Mouse (Mus musculus): ENCODE measurements at regions not wholly inside any gene's neighbourhood (a gene's known extent, or its start where the extent isn't known, plus 50 kb on each side); places are given as distances from the start of the nearest gene placed in this dataset.

GRCm38 (mm10) chr1:119364901-119365300, 57.1 kb downstream of the Inhbb start:
- no peaks in the 10 kb centered on the region for H3K4me1 ChIP-seq (ENCODE audit: control insufficient read depth, insufficient read depth, low read length)
- H3K4me3 ChIP-seq (ENCODE audit: low read length), result no peak overlapping the region
- peaks cover 9% of the 10 kb centered on the region for H3K9me3 ChIP-seq (replicated peaks; ENCODE audit: control insufficient read depth, low read length)
- no peaks in the 10 kb centered on the region for H3K27me3 ChIP-seq (ENCODE audit: control insufficient read depth, insufficient read depth, low read length)
- no peak overlapping the region for H3K9ac ChIP-seq (ENCODE audit: low read length)
- H3K36me3 ChIP-seq (ENCODE audit: control insufficient read depth, insufficient read depth), result no peaks in the 10 kb centered on the region
- H3K27ac ChIP-seq (ENCODE audit: low read length), result no peak overlapping the region
- no peak for ATAC-seq (replicated peaks; ENCODE audit: extremely low read depth, insufficient read depth, low FRiP score)
- H3K4me2 ChIP-seq (ENCODE audit: low read depth, low read length), result no peak overlapping the region

- Histone ChIP-seq H3K9me3 (replicated peaks; ENCODE audit: control insufficient read depth, low read length) (peaks cover 13% of the 10 kb centered on the region), H3K27me3 (ENCODE audit: control insufficient read depth, insufficient read depth, low read length) (no peaks in the 10 kb centered on the region), H3K36me3 (ENCODE audit: control insufficient read depth, insufficient read depth) (no peaks in the 10 kb centered on the region), H3K4me3 (ENCODE audit: low read length) (no peak overlapping the region), H3K9ac (ENCODE audit: low read length) (no peak overlapping the region), H3K4me2 (ENCODE audit: low read depth, low read length) (no peak overlapping the region), H3K27ac (ENCODE audit: low read length) (no peak overlapping the region), H3K4me1 (ENCODE audit: control insufficient read depth, insufficient read depth, low read length) (no peaks in the 10 kb centered on the region)
- no peak for ATAC-seq (replicated peaks; ENCODE audit: extremely low read depth, insufficient read depth, low FRiP score)
- WGBS, result 75% methylated on average over 1 of the region's 1 CpGs
Observed at GRCm38 (mm10) chr1:119358096-119358495, 64.0 kb downstream of the Inhbb start.

DNA sequence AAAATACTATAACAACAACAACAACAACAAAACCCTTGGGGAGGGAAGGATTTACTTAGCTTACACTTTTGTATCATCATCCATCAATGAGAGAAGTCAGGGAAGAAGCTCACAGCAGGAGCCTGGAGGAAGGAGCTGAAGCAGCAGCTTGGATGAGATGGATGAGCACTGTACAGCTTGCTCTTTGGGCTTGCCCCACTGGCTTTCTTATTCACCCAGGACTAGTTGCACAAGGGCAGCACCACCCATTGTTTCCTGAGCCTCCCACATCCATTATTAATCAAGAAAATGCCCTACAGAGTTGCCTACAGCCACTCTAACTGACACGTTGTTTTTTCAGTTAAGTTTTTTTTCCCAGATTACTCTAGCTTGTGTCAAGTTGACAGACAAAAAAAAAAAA, 65.1 kb downstream of the Inhbb start:
- H3K9ac ChIP-seq (ENCODE audit: low read length), result no peak overlapping the region
- H3K36me3 ChIP-seq (ENCODE audit: control insufficient read depth, insufficient read depth), result no peaks in the 10 kb centered on the region
- no peak overlapping the region for H3K27ac ChIP-seq (ENCODE audit: low read length)
- WGBS, result 56% methylated on average over 1 of the region's 1 CpGs
- H3K27me3 ChIP-seq (ENCODE audit: control insufficient read depth, insufficient read depth, low read length), result no peaks in the 10 kb centered on the region
- H3K4me3 ChIP-seq (ENCODE audit: low read length), result no peak overlapping the region
- H3K4me1 ChIP-seq (ENCODE audit: control insufficient read depth, insufficient read depth, low read length), result no peaks in the 10 kb centered on the region
- peaks cover 8% of the 10 kb centered on the region for H3K9me3 ChIP-seq (replicated peaks; ENCODE audit: control insufficient read depth, low read length)
- H3K4me2 ChIP-seq (ENCODE audit: low read depth, low read length), result no peak overlapping the region
- no peak for ATAC-seq (replicated peaks; ENCODE audit: extremely low read depth, insufficient read depth, low FRiP score)

DNA sequence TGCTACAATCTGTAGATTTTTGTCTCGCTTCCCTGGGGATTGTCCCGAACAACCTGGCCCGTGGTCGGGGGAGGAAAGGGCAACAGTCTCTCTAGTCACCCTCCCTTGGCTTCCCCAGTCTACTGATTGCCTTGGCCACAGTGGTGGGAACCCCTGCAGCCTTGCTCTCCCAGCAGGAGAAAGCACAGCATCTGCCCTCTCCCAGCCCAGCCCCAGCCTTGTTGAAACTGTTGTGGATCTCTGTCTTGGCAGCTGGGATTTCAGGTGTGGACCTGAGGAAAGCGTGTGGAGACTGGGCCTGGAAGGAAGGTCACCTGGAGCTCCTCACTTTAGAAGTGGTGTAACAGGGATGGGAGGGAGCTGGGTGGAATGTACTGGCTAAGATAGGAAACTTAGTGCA, 66.6 kb downstream of the Inhbb start:
- no peaks in the 10 kb centered on the region for H3K4me1 ChIP-seq (ENCODE audit: control insufficient read depth, insufficient read depth, low read length)
- no peak overlapping the region for H3K27ac ChIP-seq (ENCODE audit: low read length)
- H3K4me2 ChIP-seq (ENCODE audit: low read depth, low read length), result no peak overlapping the region
- H3K36me3 ChIP-seq (ENCODE audit: control insufficient read depth, insufficient read depth), result no peaks in the 10 kb centered on the region
- ATAC-seq (replicated peaks; ENCODE audit: extremely low read depth, insufficient read depth, low FRiP score), result no peak
- H3K9me3 ChIP-seq (replicated peaks; ENCODE audit: control insufficient read depth, low read length), result peaks cover 4% of the 10 kb centered on the region
- WGBS, result 72% methylated on average over 5 of the region's 5 CpGs
- H3K4me3 ChIP-seq (ENCODE audit: low read length), result no peak overlapping the region
- H3K27me3 ChIP-seq (ENCODE audit: control insufficient read depth, insufficient read depth, low read length), result no peaks in the 10 kb centered on the region
- no peak overlapping the region for H3K9ac ChIP-seq (ENCODE audit: low read length)

- 88% methylated on average over 8 of the region's 8 CpGs for WGBS
- Histone ChIP-seq H3K27me3 (ENCODE audit: control insufficient read depth, insufficient read depth, low read length) (no peaks in the 10 kb centered on the region), H3K4me2 (ENCODE audit: low read depth, low read length) (no peak overlapping the region), H3K4me3 (ENCODE audit: low read length) (no peak overlapping the region), H3K27ac (ENCODE audit: low read length) (no peak overlapping the region), H3K4me1 (ENCODE audit: control insufficient read depth, insufficient read depth, low read length) (no peaks in the 10 kb centered on the region), H3K9me3 (replicated peaks; ENCODE audit: control insufficient read depth, low read length) (no peaks in the 10 kb centered on the region; the same call in 1 of the 2 replicates), H3K36me3 (ENCODE audit: control insufficient read depth, insufficient read depth) (no peaks in the 10 kb centered on the region), H3K9ac (ENCODE audit: low read length) (no peak overlapping the region)
- ATAC-seq (replicated peaks; ENCODE audit: extremely low read depth, insufficient read depth, low FRiP score), result no peak
Observed at GRCm38 (mm10) chr1:119351567-119351966, 70.5 kb downstream of the Inhbb start.

DNA sequence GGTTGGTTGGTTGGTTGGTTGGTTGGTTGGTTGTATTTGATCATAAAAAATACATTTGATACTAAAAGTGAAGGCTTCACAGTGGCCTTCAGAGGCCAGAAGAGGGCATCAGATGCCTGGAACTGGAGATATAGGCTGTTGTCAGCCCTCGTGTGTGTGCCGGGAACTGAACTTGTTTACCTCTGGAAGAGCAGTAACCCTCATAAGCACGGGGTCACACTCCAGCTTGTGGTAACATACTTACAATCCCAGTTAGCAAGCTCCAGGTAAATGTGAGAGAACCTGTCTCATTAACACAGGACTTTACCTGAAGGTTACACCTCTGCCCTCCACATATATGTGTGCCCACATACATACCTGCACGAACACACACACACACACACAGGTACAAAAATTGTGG, 71.2 kb downstream of the Inhbb start:
- Histone ChIP-seq H3K9me3 (replicated peaks; ENCODE audit: control insufficient read depth, low read length) (no peaks in the 10 kb centered on the region; the same call in 1 of the 2 replicates), H3K27me3 (ENCODE audit: control insufficient read depth, insufficient read depth, low read length) (no peaks in the 10 kb centered on the region), H3K27ac (ENCODE audit: low read length) (no peak overlapping the region), H3K4me1 (ENCODE audit: control insufficient read depth, insufficient read depth, low read length) (no peaks in the 10 kb centered on the region), H3K9ac (ENCODE audit: low read length) (no peak overlapping the region), H3K4me3 (ENCODE audit: low read length) (no peak overlapping the region), H3K36me3 (ENCODE audit: control insufficient read depth, insufficient read depth) (no peaks in the 10 kb centered on the region), H3K4me2 (ENCODE audit: low read depth, low read length) (no peak overlapping the region)
- 90% methylated on average over 4 of the region's 4 CpGs for WGBS
- ATAC-seq (replicated peaks; ENCODE audit: extremely low read depth, insufficient read depth, low FRiP score), result no peak

DNA sequence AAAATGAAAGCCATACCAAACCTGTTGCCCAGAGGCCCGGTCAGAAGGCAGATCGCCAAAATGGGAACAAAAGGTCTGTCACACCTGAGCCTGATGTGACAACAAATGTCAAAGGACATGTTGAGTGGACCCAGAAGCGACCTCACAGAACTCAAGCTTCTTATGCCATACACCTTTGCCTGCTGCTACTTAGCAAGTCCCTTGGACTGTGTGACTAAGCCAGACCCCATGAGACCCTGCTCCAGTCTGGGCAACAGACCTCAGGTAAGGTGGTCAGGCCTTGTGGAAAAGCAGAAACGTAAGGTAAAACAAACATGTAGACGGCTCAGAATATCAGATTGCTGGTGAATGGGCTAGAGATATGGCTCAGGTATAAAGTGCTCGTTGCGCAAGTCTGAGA, 71.8 kb downstream of the Inhbb start:
- H3K4me3 ChIP-seq (ENCODE audit: low read length), result no peak overlapping the region
- no peak overlapping the region for H3K4me2 ChIP-seq (ENCODE audit: low read depth, low read length)
- no peak for ATAC-seq (replicated peaks; ENCODE audit: extremely low read depth, insufficient read depth, low FRiP score)
- no peak overlapping the region for H3K9ac ChIP-seq (ENCODE audit: low read length)
- H3K4me1 ChIP-seq (ENCODE audit: control insufficient read depth, insufficient read depth, low read length), result no peaks in the 10 kb centered on the region
- H3K9me3 ChIP-seq (replicated peaks; ENCODE audit: control insufficient read depth, low read length), result no peaks in the 10 kb centered on the region; the same call in 1 of the 2 replicates
- 86% methylated on average over 7 of the region's 7 CpGs for WGBS
- H3K27me3 ChIP-seq (ENCODE audit: control insufficient read depth, insufficient read depth, low read length), result no peaks in the 10 kb centered on the region
- H3K27ac ChIP-seq (ENCODE audit: low read length), result no peak overlapping the region
- no peaks in the 10 kb centered on the region for H3K36me3 ChIP-seq (ENCODE audit: control insufficient read depth, insufficient read depth)

- Histone ChIP-seq H3K27me3 (ENCODE audit: control insufficient read depth, insufficient read depth, low read length) (no peaks in the 10 kb centered on the region), H3K4me2 (ENCODE audit: low read depth, low read length) (no peak overlapping the region), H3K36me3 (ENCODE audit: control insufficient read depth, insufficient read depth) (no peaks in the 10 kb centered on the region), H3K9ac (ENCODE audit: low read length) (no peak overlapping the region), H3K9me3 (replicated peaks; ENCODE audit: control insufficient read depth, low read length) (no peaks in the 10 kb centered on the region; the same call in 1 of the 2 replicates), H3K4me3 (ENCODE audit: low read length) (no peak overlapping the region), H3K27ac (ENCODE audit: low read length) (no peak overlapping the region), H3K4me1 (ENCODE audit: control insufficient read depth, insufficient read depth, low read length) (no peaks in the 10 kb centered on the region)
- 30% methylated on average over 18 of the region's 18 CpGs for WGBS
- ATAC-seq (replicated peaks; ENCODE audit: extremely low read depth, insufficient read depth, low FRiP score), result no peak
Observed at GRCm38 (mm10) chr1:119348456-119349208, 73.4 kb downstream of the Inhbb start.

- no peak overlapping the region for H3K27ac ChIP-seq (ENCODE audit: low read length)
- H3K4me3 ChIP-seq (ENCODE audit: low read length), result no peak overlapping the region
- 77% methylated on average over 1 of the region's 1 CpGs for WGBS
- H3K4me1 ChIP-seq (ENCODE audit: control insufficient read depth, insufficient read depth, low read length), result no peaks in the 10 kb centered on the region
- H3K27me3 ChIP-seq (ENCODE audit: control insufficient read depth, insufficient read depth, low read length), result no peaks in the 10 kb centered on the region
- no peak overlapping the region for H3K4me2 ChIP-seq (ENCODE audit: low read depth, low read length)
- no peaks in the 10 kb centered on the region for H3K36me3 ChIP-seq (ENCODE audit: control insufficient read depth, insufficient read depth)
- no peaks in the 10 kb centered on the region; the same call in 1 of the 2 replicates for H3K9me3 ChIP-seq (replicated peaks; ENCODE audit: control insufficient read depth, low read length)
- H3K9ac ChIP-seq (ENCODE audit: low read length), result no peak overlapping the region
- no peak for ATAC-seq (replicated peaks; ENCODE audit: extremely low read depth, insufficient read depth, low FRiP score)
Observed at GRCm38 (mm10) chr1:119347749-119348148, 74.3 kb downstream of the Inhbb start.
